Mouse (Mus musculus) limb, embryonic 14.5 days (tissue): Measurements from ENCODE around the gene Olfr1250. TPM values are rescaled to one million over a fixed set of nuclear protein-coding genes. Genes with fewer than 3 reads are reported as not detected.
"Not testable (repeated sequence)": the region's sequence is repeated elsewhere in the genome, so short reads cannot be mapped to it uniquely, and the experiment has no call there.

ENCODE experiments used
- ATAC-seq: fragments of 200-750 bp; cut with Nextera tagmentation; 2 replicates; pipeline ENCODE4 v1.8.0; 2017; ENCODE audit warnings: low read depth, moderate number of reproducible peaks, moderate TSS enrichment; ENCODE audit not compliant: low FRiP score
- DNase-seq: peaks from one replicate; pipeline ENCODE4 v3.0.0-alpha.2; 2015; ENCODE audit warnings: low spot score
- H3K27ac ChIP-seq: fragments of 300-500 bp; sonication (generic); replicated peaks from 2 replicates; pipeline ENCODE4 v1.5.1; 2014; ENCODE audit warnings: low read depth, mild to moderate bottlenecking, low read length, moderate library complexity, mixed read lengths
- H3K27me3 ChIP-seq: fragments of 300-500 bp; sonication (generic); 2 replicates; pipeline ENCODE4 v1.6.1; 2014; ENCODE audit warnings: low read length, mixed read lengths; ENCODE audit not compliant: control insufficient read depth, insufficient read depth
- H3K36me3 ChIP-seq: fragments of 300-500 bp; sonication (generic); 2 replicates; pipeline ENCODE4 v1.6.1; 2014; ENCODE audit warnings: mild to moderate bottlenecking, low read length, moderate library complexity, mixed read lengths; ENCODE audit not compliant: control insufficient read depth, insufficient read depth
- H3K4me1 ChIP-seq: fragments of 300-500 bp; sonication (generic); 2 replicates; pipeline ENCODE4 v1.6.1; 2014; ENCODE audit warnings: antibody characterized with exemption, low read length, mixed read lengths; ENCODE audit not compliant: control insufficient read depth, insufficient read depth
- H3K4me2 ChIP-seq: fragments of 300-500 bp; sonication (generic); replicated peaks from 2 replicates; pipeline ENCODE4 v1.6.1; 2014; ENCODE audit warnings: low read depth, mild to moderate bottlenecking, low read length, moderate library complexity; ENCODE audit not compliant: severe bottlenecking
- H3K4me3 ChIP-seq: fragments of 300-500 bp; sonication (generic); replicated peaks from 2 replicates; pipeline ENCODE4 v1.5.1; 2014; ENCODE audit warnings: low read length
- H3K9ac ChIP-seq: fragments of 300-500 bp; sonication (generic); 2 replicates; pipeline ENCODE4 v1.6.1; 2014; ENCODE audit warnings: mild to moderate bottlenecking, low read depth, low read length, moderate library complexity; ENCODE audit not compliant: severe bottlenecking
- H3K9me3 ChIP-seq: fragments of 300-500 bp; sonication (generic); 2 replicates; pipeline ENCODE4 v1.6.1; 2016; ENCODE audit warnings: low read length; ENCODE audit not compliant: control insufficient read depth
- POLR2A ChIP-seq: fragments of 200-500 bp; IDR thresholded peaks from 2 replicates; pipeline ENCODE4 v1.8.0; 2012; ENCODE audit warnings: inconsistent platforms, mild to moderate bottlenecking, moderate library complexity, borderline replicate concordance; ENCODE audit not compliant: insufficient read depth, insufficient read length; ENCODE audit errors: extremely low read depth
- WGBS: fragments of 180-500 bp; shearing (Covaris S2); extraction: QIAGEN DNeasy Blood & Tissue Kit; methylation state at CpG from one replicate; pipeline ENCODE4 v1.1.7; 2014; 5-methylcytosine and 5-hydroxymethylcytosine counted together
- polyA plus RNA-seq, 2 experiments: library from polyadenylated mRNA; depleted of rRNA in 1 of 2; stranded (reverse) in 1 of 2; unstranded in 1 of 2; fragments of >200 nt; fragmentation: Nextera tagmentation in 1 of 2; extraction: Ambion mirVana in 1 of 2; gene quantifications; 2 replicates each; pipeline versions ENCODE4 v1.2.1 to v1.2.3; 2012 to 2014

Gene Olfr1250
- polyA plus RNA-seq (2012; rRNA removed) (not detected in 2 replicates), polyA plus RNA-seq (2014; fragmentation: Nextera tagmentation; extraction: Ambion mirVana) (not detected in 2 replicates)

DNA sequence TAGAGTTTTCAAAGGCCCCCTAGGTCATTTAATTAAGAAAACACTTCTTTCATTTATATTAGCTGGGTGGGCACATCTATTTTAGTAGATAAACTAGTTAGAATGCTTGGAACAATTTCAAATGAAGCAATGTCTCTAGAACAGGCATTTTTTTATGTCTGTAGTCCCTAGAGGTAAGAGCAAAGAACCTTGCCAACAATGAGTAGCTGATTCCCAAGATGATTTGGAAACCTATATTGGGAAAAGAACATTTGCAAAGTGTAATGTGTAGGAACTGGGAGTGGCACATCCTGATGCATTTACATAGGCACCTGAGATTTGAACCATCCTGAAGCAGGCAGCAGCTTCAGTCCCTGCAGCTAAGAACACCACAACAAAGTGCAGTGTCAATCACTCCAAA is at the start of gene Olfr1250:
Gene Olfr1250, minus strand, starts transcription at position 101 of the 400 bp plus-strand sequence.
- Histone ChIP-seq H3K27me3 (no peaks in the 10 kb centered on the region), H3K4me3 (no peak within 1 kb of the TSS)
- ATAC-seq, result no peak

GRCm38 (mm10) chr2:89691980-89692379 is 30.7 kb upstream of the Olfr1250 start:
- DNase-seq, result no peak
- Histone ChIP-seq H3K27me3 (no peaks in the 10 kb centered on the region), H3K36me3 (no peaks in the 10 kb centered on the region), H3K27ac (no peak overlapping the region), H3K4me1 (no peaks in the 10 kb centered on the region), H3K9ac (no peak overlapping the region), H3K4me2 (no peak overlapping the region), H3K4me3 (no peak overlapping the region), H3K9me3 (no peaks in the 10 kb centered on the region)
- ATAC-seq, result no peak
- WGBS, result 79% methylated on average over 6 of the region's 6 CpGs
- no peak for TF ChIP-seq POLR2A

More for the DNA sequence above, at the start of gene Olfr1250:
- TF ChIP-seq POLR2A, result no peak
- H3K27ac ChIP-seq, result no peak within 1 kb of the TSS
- no peaks in the 10 kb centered on the region for H3K4me1 ChIP-seq
- no peaks in the 10 kb centered on the region for H3K9me3 ChIP-seq
- no peaks in the 10 kb centered on the region for H3K36me3 ChIP-seq
- DNase-seq, result no peak
- H3K9ac ChIP-seq, result no peak within 1 kb of the TSS
- no peak within 1 kb of the TSS for H3K4me2 ChIP-seq

GRCm38 (mm10) chr2:89671836-89672235 is 10.6 kb upstream of the Olfr1250 start, which contains the start of gene Olfr1251:
TSS of gene Olfr1251 (minus strand) at chr2:89671936.
- Histone ChIP-seq H3K36me3 (no peaks in the 10 kb centered on the region), H3K4me3 (no peak within 1 kb of the TSS), H3K9me3 (no peaks in the 10 kb centered on the region), H3K27me3 (no peaks in the 10 kb centered on the region), H3K9ac (no peak within 1 kb of the TSS), H3K27ac (no peak within 1 kb of the TSS), H3K4me2 (no peak within 1 kb of the TSS), H3K4me1 (no peaks in the 10 kb centered on the region)
- no peak for TF ChIP-seq POLR2A
- DNase-seq (no peak), ATAC-seq (no peak)

GRCm38 (mm10) chr2:89634883-89635282 is 26.4 kb downstream of the Olfr1250 start, which contains the start of gene Olfr1249:
TSS of gene Olfr1249 (minus strand) at chr2:89634983.
- H3K4me3 ChIP-seq, result no peak within 1 kb of the TSS
- H3K9me3 ChIP-seq, result no peaks in the 10 kb centered on the region
- no peak for DNase-seq
- WGBS, result 90% methylated on average over 2 of the region's 2 CpGs
- no peak within 1 kb of the TSS for H3K27ac ChIP-seq
- no peak within 1 kb of the TSS for H3K9ac ChIP-seq
- H3K27me3 ChIP-seq, result no peaks in the 10 kb centered on the region
- H3K36me3 ChIP-seq, result no peaks in the 10 kb centered on the region
- TF ChIP-seq POLR2A, result no peak
- no peaks in the 10 kb centered on the region for H3K4me1 ChIP-seq
- no peak within 1 kb of the TSS for H3K4me2 ChIP-seq
- ATAC-seq, result no peak

DNA sequence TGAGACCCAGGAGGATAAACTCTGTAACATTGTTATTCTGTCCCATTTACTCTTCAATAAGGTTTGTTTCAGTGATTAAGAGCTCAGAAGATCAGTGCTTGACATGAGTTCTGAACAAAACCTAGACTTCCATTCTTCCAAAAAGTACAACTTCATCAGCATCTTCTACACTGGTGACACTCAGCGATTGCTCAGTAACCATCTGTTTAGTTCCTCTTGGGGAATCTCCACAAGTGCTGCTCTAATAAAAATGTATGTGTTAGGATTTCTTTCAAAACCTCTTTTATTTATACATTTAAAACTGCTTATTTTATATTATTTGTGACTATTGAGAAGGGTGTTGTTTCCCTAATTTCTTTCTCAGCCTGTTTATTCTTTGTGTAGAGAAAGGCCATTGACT is 43.1 kb downstream of the Olfr1250 start, which contains the start of gene Olfr1248:
Gene Olfr1248, minus strand, starts transcription at position 101 of the 400 bp plus-strand sequence.
- H3K4me3 ChIP-seq, H3K36me3 ChIP-seq, ATAC-seq, H3K4me1 ChIP-seq, DNase-seq, H3K9ac ChIP-seq, H3K4me2 ChIP-seq, H3K27me3 ChIP-seq, H3K9me3 ChIP-seq, H3K27ac ChIP-seq: not testable (repeated sequence)
- WGBS, result 85% methylated on average over 1 of the region's 1 CpGs

DNA sequence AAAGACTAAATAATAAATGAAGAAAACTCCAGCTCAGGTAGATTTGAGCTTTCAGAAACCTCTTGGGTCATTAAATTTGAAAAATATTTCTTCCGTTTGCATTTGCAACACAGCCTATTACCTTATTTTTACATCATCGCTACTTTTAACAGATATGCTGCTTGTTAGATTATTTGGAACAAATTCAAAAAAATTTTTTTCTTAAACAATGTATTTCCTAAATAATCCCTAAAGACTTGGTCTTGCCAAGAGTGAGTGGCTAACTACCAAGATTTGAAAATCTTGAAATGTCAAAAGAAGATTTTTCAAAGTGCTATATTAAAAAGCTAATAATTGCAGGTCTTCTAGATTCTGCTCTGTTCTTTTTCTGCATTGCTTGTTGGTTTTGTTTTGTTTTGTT is 47.2 kb downstream of the Olfr1250 start, which contains the start of gene Olfr1247:
Gene Olfr1247, minus strand, starts transcription at position 101 of the 400 bp plus-strand sequence.
- Histone ChIP-seq H3K4me2 (no peak within 1 kb of the TSS), H3K9ac (no peak within 1 kb of the TSS), H3K4me1 (no peaks in the 10 kb centered on the region), H3K4me3 (no peak within 1 kb of the TSS), H3K9me3 (no peaks in the 10 kb centered on the region), H3K27ac (no peak within 1 kb of the TSS), H3K36me3 (no peaks in the 10 kb centered on the region), H3K27me3 (no peaks in the 10 kb centered on the region)
- ATAC-seq (no peak), DNase-seq (no peak)
- WGBS, result 83% methylated on average over 2 of the region's 2 CpGs
- TF ChIP-seq POLR2A, result no peak

Other genes starting within 250 kb of the Olfr1250 start
- gene Olfr1239, start 241.1 kb downstream of the Olfr1250 start, polyA plus RNA-seq (2012; rRNA removed), result not detected in 2 replicates
- gene Olfr1239, start 241.1 kb downstream of the Olfr1250 start, polyA plus RNA-seq (2014; fragmentation: Nextera tagmentation; extraction: Ambion mirVana), result not detected in 2 replicates
- gene Olfr1240, start 218.5 kb downstream of the Olfr1250 start, polyA plus RNA-seq (2012; rRNA removed), result not detected in 2 replicates
- gene Olfr1240, start 218.5 kb downstream of the Olfr1250 start, polyA plus RNA-seq (2014; fragmentation: Nextera tagmentation; extraction: Ambion mirVana), result not detected in 2 replicates
- not detected in 2 replicates for gene Olfr1241, start 174.3 kb downstream of the Olfr1250 start, polyA plus RNA-seq (2012; rRNA removed)
- gene Olfr1241, start 174.3 kb downstream of the Olfr1250 start, polyA plus RNA-seq (2014; fragmentation: Nextera tagmentation; extraction: Ambion mirVana), result not detected in 2 replicates
- gene Olfr1242, start 163.1 kb downstream of the Olfr1250 start, polyA plus RNA-seq (2012; rRNA removed), result not detected in 2 replicates
- gene Olfr1242, start 163.1 kb downstream of the Olfr1250 start, polyA plus RNA-seq (2014; fragmentation: Nextera tagmentation; extraction: Ambion mirVana), result not detected in 2 replicates
- gene Olfr1243, start 130.0 kb downstream of the Olfr1250 start, polyA plus RNA-seq (2012; rRNA removed), result not detected in 2 replicates
- not detected in 2 replicates for gene Olfr1243, start 130.0 kb downstream of the Olfr1250 start, polyA plus RNA-seq (2014; fragmentation: Nextera tagmentation; extraction: Ambion mirVana)
- not detected in 2 replicates for gene Olfr1245, start 83.0 kb downstream of the Olfr1250 start, polyA plus RNA-seq (2012; rRNA removed)
- not detected in 2 replicates for gene Olfr1245, start 83.0 kb downstream of the Olfr1250 start, polyA plus RNA-seq (2014; fragmentation: Nextera tagmentation; extraction: Ambion mirVana)
- gene Olfr1246, start 68.3 kb downstream of the Olfr1250 start, polyA plus RNA-seq (2012; rRNA removed), result not detected in 2 replicates
- not detected in 2 replicates for gene Olfr1246, start 68.3 kb downstream of the Olfr1250 start, polyA plus RNA-seq (2014; fragmentation: Nextera tagmentation; extraction: Ambion mirVana)
- gene Olfr1247, start 47.3 kb downstream of the Olfr1250 start, polyA plus RNA-seq (2012; rRNA removed), result not detected in 2 replicates
- not detected in 2 replicates for gene Olfr1247, start 47.3 kb downstream of the Olfr1250 start, polyA plus RNA-seq (2014; fragmentation: Nextera tagmentation; extraction: Ambion mirVana)
- gene Olfr1248, start 43.2 kb downstream of the Olfr1250 start, polyA plus RNA-seq (2012; rRNA removed), result not detected in 2 replicates
- gene Olfr1248, start 43.2 kb downstream of the Olfr1250 start, polyA plus RNA-seq (2014; fragmentation: Nextera tagmentation; extraction: Ambion mirVana), result not detected in 2 replicates
- gene Olfr1249, start 26.5 kb downstream of the Olfr1250 start, polyA plus RNA-seq (2012; rRNA removed), result not detected in 2 replicates
- not detected in 2 replicates for gene Olfr1249, start 26.5 kb downstream of the Olfr1250 start, polyA plus RNA-seq (2014; fragmentation: Nextera tagmentation; extraction: Ambion mirVana)
- not detected in 2 replicates for gene Olfr1251, start 10.5 kb upstream of the Olfr1250 start, polyA plus RNA-seq (2012; rRNA removed)
- not detected in 2 replicates for gene Olfr1251, start 10.5 kb upstream of the Olfr1250 start, polyA plus RNA-seq (2014; fragmentation: Nextera tagmentation; extraction: Ambion mirVana)
- not detected in 2 replicates for gene Olfr1252, start 63.5 kb upstream of the Olfr1250 start, polyA plus RNA-seq (2012; rRNA removed)
- gene Olfr1252, start 63.5 kb upstream of the Olfr1250 start, polyA plus RNA-seq (2014; fragmentation: Nextera tagmentation; extraction: Ambion mirVana), result not detected in 2 replicates
- not detected in 2 replicates for gene Olfr1253, start 95.6 kb upstream of the Olfr1250 start, polyA plus RNA-seq (2012; rRNA removed)
- not detected in 2 replicates for gene Olfr1253, start 95.6 kb upstream of the Olfr1250 start, polyA plus RNA-seq (2014; fragmentation: Nextera tagmentation; extraction: Ambion mirVana)
- not detected in 2 replicates for gene Olfr1254, start 132.2 kb upstream of the Olfr1250 start, polyA plus RNA-seq (2012; rRNA removed)
- not detected in 2 replicates for gene Olfr1254, start 132.2 kb upstream of the Olfr1250 start, polyA plus RNA-seq (2014; fragmentation: Nextera tagmentation; extraction: Ambion mirVana)
- gene Olfr1255, start 150.6 kb upstream of the Olfr1250 start, polyA plus RNA-seq (2012; rRNA removed), result not detected in 2 replicates
- not detected in 2 replicates for gene Olfr1255, start 150.6 kb upstream of the Olfr1250 start, polyA plus RNA-seq (2014; fragmentation: Nextera tagmentation; extraction: Ambion mirVana)
- not detected in 2 replicates for gene Olfr1256, start 180.1 kb upstream of the Olfr1250 start, polyA plus RNA-seq (2012; rRNA removed)
- gene Olfr1256, start 180.1 kb upstream of the Olfr1250 start, polyA plus RNA-seq (2014; fragmentation: Nextera tagmentation; extraction: Ambion mirVana), result not detected in 2 replicates
- not detected in 2 replicates for gene Olfr48, start 186.7 kb upstream of the Olfr1250 start, polyA plus RNA-seq (2012; rRNA removed)
- gene Olfr48, start 186.7 kb upstream of the Olfr1250 start, polyA plus RNA-seq (2014; fragmentation: Nextera tagmentation; extraction: Ambion mirVana), result not detected in 2 replicates
- gene Olfr1257, start 217.0 kb upstream of the Olfr1250 start, polyA plus RNA-seq (2012; rRNA removed), result not detected in 2 replicates
- not detected in 2 replicates for gene Olfr1257, start 217.0 kb upstream of the Olfr1250 start, polyA plus RNA-seq (2014; fragmentation: Nextera tagmentation; extraction: Ambion mirVana)